Mouse (Mus musculus) small intestine, adult 2 months (tissue): ENCODE data around the gene Rnf151. TPM values are rescaled to one million over a fixed set of nuclear protein-coding genes. Genes with fewer than 3 reads are reported as not detected.
A peak's percentile ranks its signal among the peaks of the same experiment; 100 is the strongest.

Source experiments
- H3K27ac ChIP-seq: fragments of 200-500 bp; 2 replicates; pipeline ENCODE4 v1.5.1; 2012; ENCODE audit warnings: low read depth, low read length, control low read depth, inconsistent platforms; ENCODE audit not compliant: insufficient read depth
- H3K27me3 ChIP-seq: fragments of 200-500 bp; 2 replicates; pipeline ENCODE4 v1.6.1; 2012; ENCODE audit warnings: mild to moderate bottlenecking, moderate library complexity, low read length, inconsistent platforms; ENCODE audit not compliant: control insufficient read depth, insufficient read depth
- H3K36me3 ChIP-seq: fragments of 200-500 bp; 2 replicates; pipeline ENCODE4 v1.6.1; 2012; ENCODE audit warnings: mild to moderate bottlenecking, low read length, control low read depth, inconsistent platforms; ENCODE audit not compliant: control insufficient read depth, insufficient read depth
- H3K4me1 ChIP-seq: fragments of 200-500 bp; 2 replicates; pipeline ENCODE4 v1.6.1; 2012; ENCODE audit warnings: low read length, inconsistent platforms, mixed read lengths; ENCODE audit not compliant: control insufficient read depth, insufficient read depth, insufficient read length
- H3K4me3 ChIP-seq: fragments of 200-500 bp; 2 replicates; pipeline ENCODE4 v1.5.1; 2012; ENCODE audit warnings: low read depth, mild to moderate bottlenecking, control low read depth, inconsistent platforms, low read length, moderate library complexity
- CTCF ChIP-seq: fragments of 200-500 bp; IDR thresholded peaks from 2 replicates; pipeline ENCODE4 v1.5.1; 2012; ENCODE audit warnings: low read depth, mild to moderate bottlenecking, control low read depth, inconsistent platforms, low read length, moderate library complexity, mixed read lengths; ENCODE audit not compliant: insufficient replicate concordance, insufficient read length; ENCODE audit errors: extremely low read depth
- POLR2A ChIP-seq: fragments of 200-500 bp; IDR thresholded peaks from 2 replicates; pipeline ENCODE4 v1.6.1; 2012; ENCODE audit warnings: low read depth, mild to moderate bottlenecking, control low read depth, inconsistent platforms, low read length, moderate library complexity
- WGBS: fragments of 180-500 bp; shearing (Covaris S2); methylation state at CpG from one replicate; pipeline ENCODE4 v1.1.7; 2018; 5-methylcytosine and 5-hydroxymethylcytosine counted together
- polyA plus RNA-seq: library from polyadenylated mRNA; depleted of rRNA; stranded (reverse); fragments of >200 nt; gene quantifications from 2 replicates; pipeline ENCODE4 v1.2.3, GENCODE M21; 2012

Rnf151 gene
- polyA plus RNA-seq, 1 experiment = 0.19 TPM

- H3K4me3 ChIP-seq = no peak overlapping the region
- no peak overlapping the region for H3K27ac ChIP-seq
- 85% methylated on average over 12 of the region's 12 CpGs for WGBS
These were observed 14.5 kb upstream of the Rnf151 start for GRCm38 (mm10) chr17:24732233-24732935.

GRCm38 (mm10) chr17:24730787-24731186 lies 12.9 kb upstream of the Rnf151 start:
- H3K27ac ChIP-seq = no peak overlapping the region
- no peak overlapping the region for H3K4me3 ChIP-seq
- TF ChIP-seq POLR2A (no peak), CTCF (no peak)
- H3K36me3 ChIP-seq = no peaks in the 10 kb centered on the region
- no peaks in the 10 kb centered on the region for H3K27me3 ChIP-seq
- 82% methylated on average over 14 of the region's 14 CpGs for WGBS
- H3K4me1 ChIP-seq = peaks cover 4% of the 10 kb centered on the region; the same call in 1 of the 2 replicates

More at GRCm38 (mm10) chr17:24732233-24732935, 14.5 kb upstream of the Rnf151 start:
- Histone ChIP-seq H3K36me3 (no peaks in the 10 kb centered on the region), H3K4me1 (peaks cover 9% of the 10 kb centered on the region; the same call in 1 of the 2 replicates), H3K27me3 (no peaks in the 10 kb centered on the region)
- TF ChIP-seq POLR2A (no peak), CTCF (no peak)

GRCm38 (mm10) chr17:24729067-24729466 lies 11.2 kb upstream of the Rnf151 start:
- 72% methylated on average over 6 of the region's 6 CpGs for WGBS
- Histone ChIP-seq H3K27ac (no peak overlapping the region), H3K27me3 (no peaks in the 10 kb centered on the region), H3K4me3 (no peak overlapping the region), H3K4me1 (no peaks in the 10 kb centered on the region), H3K36me3 (no peaks in the 10 kb centered on the region)
- no peak for TF ChIP-seq CTCF
- no peak for TF ChIP-seq POLR2A

GRCm38 (mm10) chr17:24728184-24728583 lies 10.3 kb upstream of the Rnf151 start:
- Histone ChIP-seq H3K4me1 (no peaks in the 10 kb centered on the region; the same call in 1 of the 2 replicates), H3K27ac (no peak overlapping the region), H3K4me3 (no peak overlapping the region), H3K27me3 (no peaks in the 10 kb centered on the region), H3K36me3 (no peaks in the 10 kb centered on the region)
- no peak for TF ChIP-seq CTCF
- no peak for TF ChIP-seq POLR2A
- WGBS = 68% methylated on average over 17 of the region's 17 CpGs

GRCm38 (mm10) chr17:24727618-24728017 lies 9.8 kb upstream of the Rnf151 start, which contains the start of gene Rpl3l:
Gene Rpl3l, plus strand, starts transcription at chr17:24727820.
- 62% methylated on average over 2 of the region's 2 CpGs for WGBS
- no peak within 1 kb of the TSS for H3K4me3 ChIP-seq
- H3K27me3 ChIP-seq = no peaks in the 10 kb centered on the region
- no peak within 1 kb of the TSS for H3K27ac ChIP-seq
- TF ChIP-seq CTCF (no peak), POLR2A (no peak)
- no peaks in the 10 kb centered on the region for H3K36me3 ChIP-seq
- peaks cover 1% of the 10 kb centered on the region for H3K4me1 ChIP-seq

- Histone ChIP-seq H3K27ac (no peak overlapping the region), H3K27me3 (no peaks in the 10 kb centered on the region), H3K4me1 (peaks cover 2% of the 10 kb centered on the region), H3K4me3 (no peak overlapping the region), H3K36me3 (peaks cover 13% of the 10 kb centered on the region)
- TF ChIP-seq POLR2A (no peak), CTCF (no peak)
- 67% methylated on average over 3 of the region's 3 CpGs for WGBS
These were observed 8.0 kb upstream of the Rnf151 start for GRCm38 (mm10) chr17:24725637-24726390.

GRCm38 (mm10) chr17:24724184-24724583 lies 6.3 kb upstream of the Rnf151 start, which contains the start of gene Ndufb10:
Gene Ndufb10, minus strand, starts transcription at chr17:24724478.
- Histone ChIP-seq H3K27me3 (no peaks in the 10 kb centered on the region), H3K36me3 (peaks cover 15% of the 10 kb centered on the region), H3K4me3 (peak within 1 kb of the TSS; percentile 78), H3K4me1 (peaks cover 2% of the 10 kb centered on the region), H3K27ac (peak within 1 kb of the TSS; percentile 75)
- WGBS = under 1% methylated on average over 30 of the region's 30 CpGs
- TF ChIP-seq CTCF (peak; percentile 96), POLR2A (peak; percentile 83)
